Mouse (Mus musculus): ENCODE measurements around the gene Pikfyve. TPM values are rescaled to one million over a fixed set of nuclear protein-coding genes. Genes with fewer than 3 reads are reported as not detected.
"Not testable (repeated sequence)": the region's sequence is repeated elsewhere in the genome, so short reads cannot be mapped to it uniquely, and the experiment has no call there.

Pikfyve gene
- polyA plus RNA-seq, 1 experiment from 2014 or later, result 19.9 TPM

DNA sequence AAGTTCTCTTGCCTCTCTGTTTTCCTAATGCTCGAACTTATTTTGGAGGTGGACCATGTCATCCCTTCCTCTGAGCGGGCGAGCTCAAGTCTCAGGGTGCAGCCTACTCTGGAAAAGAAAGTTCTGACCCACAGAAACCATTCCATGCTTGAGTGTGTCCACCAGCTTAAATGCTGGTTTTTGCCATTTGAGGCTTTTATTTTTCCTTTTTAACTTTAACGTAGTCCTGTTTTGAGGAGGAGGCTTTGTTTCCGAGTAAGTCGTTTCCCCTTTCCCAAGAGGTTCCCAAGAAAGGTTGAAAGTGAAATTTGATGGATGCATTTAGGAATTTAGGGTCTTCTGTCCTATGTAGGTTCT is 569 bp downstream of the Pikfyve start:
- Histone ChIP-seq H3K4me2 (replicated peaks) (peak overlapping the region; percentile 86), H3K9me3 (no peaks in the 10 kb centered on the region), H3K4me3 (peak overlapping the region; percentile 90), H3K27ac (replicated peaks) (peak overlapping the region; percentile 92), H3K4me1 (peaks cover 14% of the 10 kb centered on the region), H3K9ac (replicated peaks) (peak overlapping the region; percentile 95), H3K27me3 (no peaks in the 10 kb centered on the region), H3K36me3 (0 out of 2 replicates have a peak, but pooled peaks cover 3% of the 10 kb centered on the region)
- ATAC-seq (ENCODE audit: low FRiP score, low read depth), result no peak
- WGBS, result under 1% methylated on average over 6 of the region's 6 CpGs

DNA sequence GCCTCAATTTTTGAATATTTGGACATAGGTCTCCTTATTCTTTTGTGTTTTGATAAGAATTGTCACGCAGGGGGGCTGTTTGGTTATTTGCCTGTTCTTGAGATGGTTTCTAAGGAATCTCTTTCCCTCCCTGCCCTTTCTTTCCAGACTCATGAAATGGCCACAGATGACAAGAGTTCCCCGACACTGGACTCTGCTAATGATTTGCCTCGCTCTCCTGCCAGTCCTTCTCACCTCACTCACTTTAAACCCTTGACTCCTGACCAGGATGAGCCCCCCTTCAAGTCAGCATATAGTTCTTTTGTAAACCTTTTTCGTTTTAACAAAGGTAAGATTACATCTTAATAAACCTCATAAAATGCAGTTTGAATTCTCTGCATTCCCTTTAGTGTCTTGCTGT is 3.7 kb downstream of the Pikfyve start:
- no peak overlapping the region for H3K4me2 ChIP-seq (replicated peaks)
- WGBS, result 81% methylated on average over 4 of the region's 4 CpGs
- peaks cover 14% of the 10 kb centered on the region for H3K4me1 ChIP-seq
- no peak overlapping the region for H3K9ac ChIP-seq (replicated peaks)
- no peak overlapping the region for H3K27ac ChIP-seq (replicated peaks)
- H3K4me3 ChIP-seq, result no peak overlapping the region
- no peaks in the 10 kb centered on the region for H3K27me3 ChIP-seq
- no peak for ATAC-seq (ENCODE audit: low FRiP score, low read depth)
- peaks cover 14% of the 10 kb centered on the region for H3K36me3 ChIP-seq
- no peaks in the 10 kb centered on the region for H3K9me3 ChIP-seq

GRCm38 (mm10) chr1:65193226-65193625 is 6.7 kb downstream of the Pikfyve start:
- WGBS, result 97% methylated on average over 2 of the region's 2 CpGs

GRCm38 (mm10) chr1:65198425-65198824 is 11.9 kb downstream of the Pikfyve start:
- H3K4me2 ChIP-seq (replicated peaks), result no peak overlapping the region
- no peak overlapping the region for H3K27ac ChIP-seq (replicated peaks)
- peaks cover 28% of the 10 kb centered on the region for H3K36me3 ChIP-seq
- ATAC-seq (ENCODE audit: low FRiP score, low read depth), result no peak
- WGBS, result 95% methylated on average over 2 of the region's 2 CpGs
- H3K4me3 ChIP-seq, result no peak overlapping the region
- H3K9ac ChIP-seq (replicated peaks), result no peak overlapping the region
- H3K27me3 ChIP-seq, result no peaks in the 10 kb centered on the region
- no peaks in the 10 kb centered on the region for H3K9me3 ChIP-seq
- no peaks in the 10 kb centered on the region for H3K4me1 ChIP-seq

More at GRCm38 (mm10) chr1:65193226-65193625, 6.7 kb downstream of the Pikfyve start:
- ATAC-seq (ENCODE audit: low FRiP score, low read depth), result no peak
- no peak overlapping the region for H3K27ac ChIP-seq (replicated peaks)
- H3K27me3 ChIP-seq, result no peaks in the 10 kb centered on the region
- H3K4me2 ChIP-seq (replicated peaks), result no peak overlapping the region
- H3K4me3 ChIP-seq, result no peak overlapping the region
- no peak overlapping the region for H3K9ac ChIP-seq (replicated peaks)
- no peaks in the 10 kb centered on the region for H3K9me3 ChIP-seq
- H3K4me1 ChIP-seq, result no peaks in the 10 kb centered on the region
- H3K36me3 ChIP-seq, result peaks cover 33% of the 10 kb centered on the region

DNA sequence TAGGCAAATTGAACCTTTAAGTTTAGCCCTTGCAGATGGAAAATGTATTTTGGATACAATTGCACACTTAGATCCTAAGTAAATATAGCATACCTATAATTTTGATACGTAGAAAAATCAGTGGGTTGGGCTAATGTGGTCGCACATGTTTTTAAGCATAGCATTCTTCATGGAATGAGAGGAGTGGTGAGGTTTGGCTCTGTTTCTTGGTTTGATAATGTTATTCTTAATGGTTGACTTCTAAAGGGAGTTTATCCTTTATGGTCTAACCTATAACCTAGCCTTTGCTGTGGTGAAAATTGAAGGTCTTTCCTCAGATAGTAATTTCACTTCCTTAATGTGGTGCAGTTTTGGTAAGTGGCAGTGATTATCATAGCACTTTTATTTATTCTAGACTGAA is 12.4 kb downstream of the Pikfyve start:
- Histone ChIP-seq H3K9ac (replicated peaks) (no peak overlapping the region), H3K36me3 (peaks cover 31% of the 10 kb centered on the region), H3K4me2 (replicated peaks) (no peak overlapping the region), H3K9me3 (no peaks in the 10 kb centered on the region), H3K27ac (replicated peaks) (no peak overlapping the region), H3K4me1 (no peaks in the 10 kb centered on the region), H3K27me3 (no peaks in the 10 kb centered on the region), H3K4me3 (no peak overlapping the region)
- ATAC-seq (ENCODE audit: low FRiP score, low read depth), result no peak
- WGBS, result 98% methylated on average over 2 of the region's 2 CpGs

- Histone ChIP-seq H3K9me3 (no peaks in the 10 kb centered on the region), H3K4me3 (no peak overlapping the region), H3K9ac (replicated peaks) (no peak overlapping the region), H3K4me1 (no peaks in the 10 kb centered on the region), H3K36me3 (peaks cover 52% of the 10 kb centered on the region), H3K27me3 (no peaks in the 10 kb centered on the region), H3K4me2 (replicated peaks) (no peak overlapping the region), H3K27ac (replicated peaks) (no peak overlapping the region)
- ATAC-seq (ENCODE audit: low FRiP score, low read depth), result no peak
- 96% methylated on average over 1 of the region's 1 CpGs for WGBS
Measured at GRCm38 (mm10) chr1:65204299-65204698, 17.8 kb downstream of the Pikfyve start.

DNA sequence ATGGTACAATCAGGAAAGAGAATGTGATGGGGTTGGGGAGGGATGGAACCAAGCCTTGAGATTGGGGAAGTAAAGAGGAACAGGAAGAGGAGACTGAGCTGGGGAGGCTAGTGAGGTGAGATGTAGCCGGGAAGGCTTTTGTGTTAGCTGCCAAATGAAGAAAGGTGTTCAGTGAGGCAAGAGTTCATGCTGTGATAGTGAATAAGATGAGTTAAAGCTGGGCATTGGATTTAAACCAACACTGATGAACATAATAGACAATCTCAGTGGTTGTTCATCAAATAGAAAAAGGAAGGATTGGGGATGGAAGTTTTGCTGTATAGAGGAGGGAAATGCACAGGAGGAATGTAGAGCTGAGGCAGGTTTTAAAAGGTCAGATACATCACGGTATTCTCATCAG is 26.7 kb downstream of the Pikfyve start:
- Histone ChIP-seq H3K9ac (replicated peaks) (no peak overlapping the region), H3K27me3 (no peaks in the 10 kb centered on the region), H3K9me3 (peaks cover 15% of the 10 kb centered on the region; the same call in 1 of the 2 replicates), H3K27ac (replicated peaks) (no peak overlapping the region), H3K4me1 (no peaks in the 10 kb centered on the region; the same call in 1 of the 2 replicates), H3K36me3 (peaks cover 46% of the 10 kb centered on the region), H3K4me3 (no peak overlapping the region), H3K4me2 (replicated peaks) (no peak overlapping the region)
- ATAC-seq (ENCODE audit: low FRiP score, low read depth), result no peak
- WGBS, result 13% methylated on average over 2 of the region's 2 CpGs

- WGBS, result 93% methylated on average over 2 of the region's 2 CpGs
- Histone ChIP-seq H3K4me2 (replicated peaks) (no peak overlapping the region), H3K27me3 (no peaks in the 10 kb centered on the region), H3K4me3 (no peak overlapping the region), H3K9me3 (no peaks in the 10 kb centered on the region), H3K4me1 (no peaks in the 10 kb centered on the region; the same call in 1 of the 2 replicates), H3K27ac (replicated peaks) (no peak overlapping the region), H3K36me3 (peaks cover 38% of the 10 kb centered on the region), H3K9ac (replicated peaks) (no peak overlapping the region)
- ATAC-seq (ENCODE audit: low FRiP score, low read depth), result no peak
Measured at GRCm38 (mm10) chr1:65217567-65217966, 31.1 kb downstream of the Pikfyve start.

DNA sequence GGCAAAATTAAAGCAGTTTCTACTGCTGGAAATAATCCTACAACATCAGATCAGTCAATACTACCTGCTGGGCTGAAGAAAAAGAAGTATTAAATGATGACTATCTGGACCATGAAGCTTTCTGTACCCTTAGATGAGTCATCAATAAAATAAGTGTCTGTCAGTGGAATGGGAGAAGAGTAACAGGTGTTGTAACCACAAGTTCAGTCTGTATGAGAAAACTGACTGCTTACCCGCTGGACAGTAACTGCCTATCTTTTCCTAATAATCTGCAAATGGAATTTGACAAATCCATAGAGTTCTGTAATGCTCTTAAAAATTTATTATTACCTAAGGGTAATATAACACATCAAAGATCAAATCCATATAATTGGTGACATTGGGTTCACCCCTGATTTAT is 31.5 kb downstream of the Pikfyve start:
- 92% methylated on average over 1 of the region's 1 CpGs for WGBS
- Histone ChIP-seq H3K9ac (replicated peaks) (no peak overlapping the region), H3K4me2 (replicated peaks) (no peak overlapping the region), H3K9me3 (no peaks in the 10 kb centered on the region), H3K4me1 (no peaks in the 10 kb centered on the region; the same call in 1 of the 2 replicates), H3K27ac (replicated peaks) (no peak overlapping the region), H3K4me3 (no peak overlapping the region), H3K27me3 (no peaks in the 10 kb centered on the region), H3K36me3 (peaks cover 40% of the 10 kb centered on the region)
- ATAC-seq (ENCODE audit: low FRiP score, low read depth), result no peak

- H3K27me3 ChIP-seq, result no peaks in the 10 kb centered on the region
- H3K4me1 ChIP-seq, result no peaks in the 10 kb centered on the region
- ATAC-seq (ENCODE audit: low FRiP score, low read depth), result no peak
- H3K9ac ChIP-seq (replicated peaks), result no peak overlapping the region
- no peaks in the 10 kb centered on the region for H3K9me3 ChIP-seq
- H3K27ac ChIP-seq (replicated peaks), result no peak overlapping the region
- 95% methylated on average over 2 of the region's 2 CpGs for WGBS
- no peak overlapping the region for H3K4me2 ChIP-seq (replicated peaks)
- no peak overlapping the region for H3K4me3 ChIP-seq
- H3K36me3 ChIP-seq, result peaks cover 50% of the 10 kb centered on the region
Measured at GRCm38 (mm10) chr1:65223654-65224053, 37.2 kb downstream of the Pikfyve start.

DNA sequence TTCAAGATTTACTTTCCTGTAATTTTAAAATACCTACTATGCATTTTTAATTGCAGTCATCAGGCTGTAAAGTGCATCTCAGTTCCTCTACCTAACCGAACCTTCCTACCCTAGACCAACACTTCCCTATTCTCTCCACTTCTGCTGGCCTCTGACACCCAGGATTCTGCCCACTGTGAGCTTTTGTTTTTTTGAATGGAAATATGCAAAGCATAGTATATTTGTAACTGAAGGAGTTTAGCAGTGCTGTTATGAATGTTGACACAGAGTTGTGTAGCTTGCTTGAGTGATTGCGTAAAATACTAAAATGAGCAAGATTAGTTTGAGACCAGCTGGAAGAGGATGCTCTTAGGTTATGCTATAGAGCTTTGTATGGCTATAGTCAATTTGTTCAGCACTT is 41.2 kb downstream of the Pikfyve start:
- no peak overlapping the region for H3K9ac ChIP-seq (replicated peaks)
- H3K27me3 ChIP-seq, result no peaks in the 10 kb centered on the region
- no peak overlapping the region for H3K27ac ChIP-seq (replicated peaks)
- H3K36me3 ChIP-seq, result peaks cover 23% of the 10 kb centered on the region
- 92% methylated on average over 2 of the region's 2 CpGs for WGBS
- no peaks in the 10 kb centered on the region for H3K9me3 ChIP-seq
- H3K4me1 ChIP-seq, result no peaks in the 10 kb centered on the region
- no peak overlapping the region for H3K4me2 ChIP-seq (replicated peaks)
- no peak overlapping the region for H3K4me3 ChIP-seq
- no peak for ATAC-seq (ENCODE audit: low FRiP score, low read depth)

DNA sequence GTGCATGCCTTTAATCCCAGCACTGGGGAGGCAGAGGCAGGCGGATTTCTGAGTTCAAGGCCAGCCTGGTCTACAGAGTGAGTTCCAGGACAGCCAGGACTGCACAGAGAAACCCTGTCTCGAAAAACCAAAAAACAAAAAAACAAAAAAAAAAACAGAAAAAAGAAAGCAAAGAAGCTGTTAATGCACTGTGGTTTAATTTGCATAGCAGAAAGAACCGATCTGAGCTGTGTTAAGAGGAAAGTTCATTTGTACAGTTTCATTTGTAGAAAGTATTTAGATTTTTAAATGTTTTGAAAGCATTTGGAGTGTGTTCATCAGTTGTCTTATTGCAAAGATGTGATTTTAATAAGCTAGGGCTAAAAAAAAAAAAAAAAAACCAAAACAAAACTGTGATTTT is 43.3 kb downstream of the Pikfyve start:
- not testable (repeated sequence) for H3K9me3 ChIP-seq; H3K4me1 ChIP-seq; H3K4me3 ChIP-seq; H3K27ac ChIP-seq (replicated peaks); ATAC-seq (ENCODE audit: low FRiP score, low read depth); H3K4me2 ChIP-seq (replicated peaks); H3K9ac ChIP-seq (replicated peaks); H3K27me3 ChIP-seq
- H3K36me3 ChIP-seq, result peaks cover 14% of the 10 kb centered on the region
- WGBS, result 92% methylated on average over 3 of the region's 3 CpGs

DNA sequence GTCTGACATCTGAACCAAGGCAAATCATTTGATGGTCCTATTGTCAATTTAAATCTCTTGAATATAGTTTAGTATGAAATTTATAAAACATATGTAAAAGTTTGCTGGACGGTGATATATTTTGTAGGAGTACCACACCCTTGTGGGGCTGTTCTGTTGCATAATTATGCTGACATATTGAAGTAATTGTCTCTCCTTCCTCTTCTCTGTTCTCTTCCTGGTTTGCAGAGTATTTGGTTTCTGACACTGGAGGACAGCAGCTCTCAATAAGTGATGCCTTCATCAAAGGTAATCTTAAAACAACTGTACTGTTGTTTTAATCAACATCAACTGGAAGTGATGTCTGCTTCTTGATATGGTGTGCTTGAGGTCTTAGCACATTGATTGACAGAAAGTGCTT is 44.1 kb downstream of the Pikfyve start:
- no peak overlapping the region for H3K4me2 ChIP-seq (replicated peaks)
- no peak for ATAC-seq (ENCODE audit: low FRiP score, low read depth)
- peaks cover 18% of the 10 kb centered on the region for H3K36me3 ChIP-seq
- no peaks in the 10 kb centered on the region for H3K27me3 ChIP-seq
- H3K27ac ChIP-seq (replicated peaks), result no peak overlapping the region
- H3K4me3 ChIP-seq, result no peak overlapping the region
- no peak overlapping the region for H3K9ac ChIP-seq (replicated peaks)
- H3K4me1 ChIP-seq, result no peaks in the 10 kb centered on the region
- no peaks in the 10 kb centered on the region for H3K9me3 ChIP-seq
- 90% methylated on average over 1 of the region's 1 CpGs for WGBS

Data from midbrain, embryonic 12.5 days (tissue).